Mouse (Mus musculus) cortical plate, adult 2 months (tissue): ENCODE results near the gene Zbtb18.

Source experiments
- CTCF ChIP-seq: fragments of 200-500 bp; IDR thresholded peaks from 2 replicates; pipeline ENCODE4 v1.5.1; 2011; ENCODE audit warnings: mild to moderate bottlenecking, control low read depth, low read length; ENCODE audit not compliant: insufficient read depth; ENCODE audit errors: extremely low read depth
- POLR2A ChIP-seq: fragments of 200-500 bp; IDR thresholded peaks from 2 replicates; pipeline ENCODE4 v1.6.1; 2011; ENCODE audit warnings: mild to moderate bottlenecking, low read length, control low read depth; ENCODE audit not compliant: insufficient read depth; ENCODE audit errors: extremely low read depth

DNA sequence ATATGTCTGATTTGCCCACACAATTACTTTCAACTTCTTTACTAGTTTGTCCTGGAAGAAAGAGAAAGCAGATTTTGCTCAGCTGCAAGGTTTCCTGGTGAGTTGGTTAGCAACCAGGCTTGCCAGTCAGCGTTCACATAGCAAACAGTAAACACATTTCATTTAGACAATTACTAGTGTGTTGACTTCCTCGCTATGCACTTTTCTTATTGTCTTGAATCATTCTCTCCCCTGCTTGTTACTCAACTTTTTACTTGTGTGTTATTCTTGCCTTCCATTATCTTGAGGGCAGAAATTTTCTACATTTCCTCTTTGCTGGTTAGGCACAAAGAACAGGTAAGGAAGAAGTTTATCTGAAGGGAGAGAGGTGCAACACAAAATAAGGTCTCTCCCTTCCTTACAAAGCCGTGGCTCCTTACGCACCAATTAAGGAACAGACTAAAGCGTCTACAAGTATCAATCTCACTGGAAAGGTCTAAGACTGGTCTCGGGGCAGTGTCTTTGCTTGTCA, 1.1 kb upstream of the Zbtb18 start:
- no peak for TF ChIP-seq CTCF
- no peak for TF ChIP-seq POLR2A
